Mouse (Mus musculus): ENCODE measurements around the gene Csdc2.
"Not testable (repeated sequence)": the region's sequence is repeated elsewhere in the genome, so short reads cannot be mapped to it uniquely, and the experiment has no call there.

The Csdc2 gene

GRCm38 (mm10) chr15:81936679-81937078, at the start of gene Csdc2:
Gene Csdc2 (plus strand): TSS chr15:81936759.
- DNase-seq (ENCODE audit: low read depth, low spot score), result peak; percentile 41

- DNase-seq (ENCODE audit: low read depth, low spot score), result no peak
These were observed 49.6 kb upstream of the Csdc2 start for GRCm38 (mm10) chr15:81886795-81887550.

GRCm38 (mm10) chr15:81889175-81889574, 47.4 kb upstream of the Csdc2 start:
- DNase-seq (ENCODE audit: low read depth, low spot score), result no peak

- DNase-seq (ENCODE audit: low read depth, low spot score), result no peak
These were observed 45.3 kb upstream of the Csdc2 start for GRCm38 (mm10) chr15:81891140-81891802.

- peak; percentile 69 for DNase-seq (ENCODE audit: low read depth, low spot score)
These were observed 44.6 kb upstream of the Csdc2 start for GRCm38 (mm10) chr15:81891822-81892580.

- DNase-seq (ENCODE audit: low read depth, low spot score), result no peak
These were observed 42.6 kb upstream of the Csdc2 start for GRCm38 (mm10) chr15:81894002-81894401.

- no peak for DNase-seq (ENCODE audit: low read depth, low spot score)
These were observed 40.2 kb upstream of the Csdc2 start for GRCm38 (mm10) chr15:81896407-81896806.

GRCm38 (mm10) chr15:81897607-81898285, 38.8 kb upstream of the Csdc2 start:
- DNase-seq (ENCODE audit: low read depth, low spot score), result no peak

GRCm38 (mm10) chr15:81898751-81899150, 37.8 kb upstream of the Csdc2 start:
- no peak for DNase-seq (ENCODE audit: low read depth, low spot score)

GRCm38 (mm10) chr15:81904939-81905338, 31.6 kb upstream of the Csdc2 start:
- DNase-seq (ENCODE audit: low read depth, low spot score), result peak; percentile 61

- no peak for DNase-seq (ENCODE audit: low read depth, low spot score)
These were observed 28.6 kb upstream of the Csdc2 start for GRCm38 (mm10) chr15:81907953-81908352.

- DNase-seq (ENCODE audit: low read depth, low spot score), result not testable (repeated sequence)
These were observed 27.8 kb upstream of the Csdc2 start for GRCm38 (mm10) chr15:81908767-81909166.

GRCm38 (mm10) chr15:81912498-81912897, 24.1 kb upstream of the Csdc2 start:
- DNase-seq (ENCODE audit: low read depth, low spot score), result no peak

GRCm38 (mm10) chr15:81914668-81915067, 21.9 kb upstream of the Csdc2 start:
- no peak for DNase-seq (ENCODE audit: low read depth, low spot score)

- no peak for DNase-seq (ENCODE audit: low read depth, low spot score)
These were observed 20.9 kb upstream of the Csdc2 start for GRCm38 (mm10) chr15:81915663-81916062.

- DNase-seq (ENCODE audit: low read depth, low spot score), result no peak
These were observed 19.4 kb upstream of the Csdc2 start for GRCm38 (mm10) chr15:81917201-81917600.

GRCm38 (mm10) chr15:81917621-81918463, 18.7 kb upstream of the Csdc2 start:
- peak; percentile 80 for DNase-seq (ENCODE audit: low read depth, low spot score)

- DNase-seq (ENCODE audit: low read depth, low spot score), result no peak
These were observed 17.5 kb upstream of the Csdc2 start for GRCm38 (mm10) chr15:81919062-81919461.

GRCm38 (mm10) chr15:81920546-81921217, 15.9 kb upstream of the Csdc2 start:
- DNase-seq (ENCODE audit: low read depth, low spot score), result no peak

GRCm38 (mm10) chr15:81921255-81921654, 15.3 kb upstream of the Csdc2 start:
- no peak for DNase-seq (ENCODE audit: low read depth, low spot score)
